17 mouse cellular contexts compared by ENCODE assay signal in genomic region chr6:54925736-54926440, GRCm38 (mm10). TPM values are rescaled to one million over a fixed set of nuclear protein-coding genes. Genes with fewer than 3 reads are reported as not detected.
A peak's percentile ranks its signal among the peaks of the same experiment; 100 is the strongest.
DNase-seq lines count a peak whose midpoint lies in the region; ATAC-seq and TF ChIP-seq lines count a peak whose summit lies in the region.
"Had no signal": no experiment of that assay in that cellular context is flagged by ENCODE, and none has a peak within 500 bp of the region (broad histone marks: within the 10 kb centered on the region; RNA-seq: fewer than 3 reads in every experiment).

No protein-coding gene starts in this region.

- TF ChIP-seq POLR2A in thymus, adult 2 months (IDR thresholded peaks at IDR 0.05; ENCODE audit: control insufficient read depth, extremely low read depth, insufficient read depth, low read length, poor library complexity): no peak

- H3K9ac ChIP-seq in hindbrain, embryonic 13.5 days: peak overlapping the region; percentile 19; the same call in 1 of the 2 replicates
- H3K9ac ChIP-seq in hindbrain, embryonic 11.5 days (ENCODE audit: low read depth, low read length): no peak overlapping the region
- H3K9ac ChIP-seq: lung, embryonic 15.5 days; midbrain, embryonic 13.5 days had no signal

- ATAC-seq in hindbrain, embryonic 13.5 days (ENCODE audit: low FRiP score): no peak
- ATAC-seq in hindbrain, embryonic 11.5 days (ENCODE audit: low FRiP score): no peak
- ATAC-seq: forebrain, embryonic 16.5 days; midbrain, embryonic 13.5 days had no signal

- intact Hi-C loops in left cerebral cortex, adult 2 months (cut with DNase I): loop anchor here (5.0 kb wide), 1 partner anchor 36 kb away; no protein-coding TSS in a partner anchor

- H3K4me2 ChIP-seq in hindbrain, embryonic 13.5 days: no peak overlapping the region
- no peak overlapping the region for H3K4me2 ChIP-seq in hindbrain, embryonic 11.5 days (replicated peaks; ENCODE audit: low read depth, low read length)
- H3K4me2 ChIP-seq: liver, embryonic 11.5 days; lung, embryonic 15.5 days; midbrain, embryonic 13.5 days had no signal

- no peaks in the 10 kb centered on the region for H3K9me3 ChIP-seq in hindbrain, embryonic 13.5 days
- no peaks in the 10 kb centered on the region for H3K9me3 ChIP-seq in hindbrain, embryonic 11.5 days (ENCODE audit: control insufficient read depth, low read length)
- peaks cover 3% of the 10 kb centered on the region for H3K9me3 ChIP-seq in megakaryocyte, embryonic 14.5 days
- H3K9me3 ChIP-seq: heart, embryonic 10.5 days; lung, embryonic 15.5 days; midbrain, embryonic 13.5 days had no signal

- 0 out of 2 replicates have a peak, but pooled peaks cover 2% of the 10 kb centered on the region for H3K27me3 ChIP-seq in hindbrain, embryonic 13.5 days
- no peaks in the 10 kb centered on the region for H3K27me3 ChIP-seq in hindbrain, embryonic 11.5 days (ENCODE audit: control insufficient read depth, insufficient read depth, low read length)
- no peaks in the 10 kb centered on the region for H3K27me3 ChIP-seq in thymus, adult 2 months (ENCODE audit: control insufficient read depth, insufficient read depth, low read length)
- H3K27me3 ChIP-seq in megakaryocyte, embryonic 14.5 days (replicated peaks): peaks cover 60% of the 10 kb centered on the region
- H3K27me3 ChIP-seq: lung, embryonic 15.5 days; midbrain, embryonic 13.5 days had no signal

- H3K36me3 ChIP-seq in hindbrain, embryonic 13.5 days: no peaks in the 10 kb centered on the region
- no peaks in the 10 kb centered on the region for H3K36me3 ChIP-seq in hindbrain, embryonic 11.5 days (ENCODE audit: control insufficient read depth, insufficient read depth, low read length)
- H3K36me3 ChIP-seq in thymus, adult 2 months (ENCODE audit: control insufficient read depth, insufficient read depth, low read length): no peaks in the 10 kb centered on the region
- peaks cover 6% of the 10 kb centered on the region for H3K36me3 ChIP-seq in megakaryocyte, embryonic 14.5 days (replicated peaks; ENCODE audit: low read length)
- H3K36me3 ChIP-seq: heart, embryonic 10.5 days; midbrain, embryonic 13.5 days had no signal

- H3K4me1 ChIP-seq in hindbrain, embryonic 13.5 days (replicated peaks): no peaks in the 10 kb centered on the region
- H3K4me1 ChIP-seq in hindbrain, embryonic 11.5 days (replicated peaks; ENCODE audit: control insufficient read depth, insufficient read depth, low read length): no peaks in the 10 kb centered on the region
- peaks cover 12% of the 10 kb centered on the region for H3K4me1 ChIP-seq in thymus, adult 2 months (replicated peaks; ENCODE audit: control insufficient read depth, insufficient read depth, low read length)
- peaks cover 31% of the 10 kb centered on the region for H3K4me1 ChIP-seq in megakaryocyte, embryonic 14.5 days
- H3K4me1 ChIP-seq: heart, embryonic 10.5 days; lung, embryonic 15.5 days; midbrain, embryonic 13.5 days had no signal

- H3K27ac ChIP-seq in hindbrain, embryonic 13.5 days: no peak overlapping the region
- H3K27ac ChIP-seq in hindbrain, embryonic 11.5 days (ENCODE audit: low read depth, low read length): no peak overlapping the region
- H3K27ac ChIP-seq in thymus, adult 2 months (ENCODE audit: control insufficient read depth, insufficient read depth, low read length): peak overlapping the region; percentile 67; the same call in 1 of the 2 replicates
- no peak overlapping the region for H3K27ac ChIP-seq in left cerebral cortex, adult 2 months
- H3K27ac ChIP-seq: heart, embryonic 10.5 days; kidney, postnatal 0 days; lung, embryonic 15.5 days; midbrain, embryonic 13.5 days had no signal

- H3K4me3 ChIP-seq in hindbrain, embryonic 13.5 days: no peak overlapping the region
- H3K4me3 ChIP-seq in hindbrain, embryonic 11.5 days (ENCODE audit: low read depth, low read length): no peak overlapping the region
- H3K4me3 ChIP-seq in thymus, adult 2 months (ENCODE audit: control insufficient read depth, insufficient read depth, low read length): no peak overlapping the region
- H3K4me3 ChIP-seq in megakaryocyte, embryonic 14.5 days (replicated peaks): peak overlapping the region; percentile 35
- H3K4me3 ChIP-seq in left cerebral cortex, adult 2 months: no peak overlapping the region
- H3K4me3 ChIP-seq: heart, embryonic 10.5 days; lung, embryonic 15.5 days; midbrain, embryonic 13.5 days had no signal

- no peak for DNase-seq in hindbrain, embryonic 11.5 days (ENCODE audit: low spot score)
- DNase-seq in thymus, adult 2 months: no peak
- DNase-seq in thymus, postnatal 36 days: no peak
- DNase-seq in left cerebral cortex, adult 2 months (ENCODE audit: extremely low spot score in 1 of 2, low spot score in 2 of 2): no peak
- DNase-seq in adrenal gland, postnatal 10 days: no peak
- DNase-seq in cerebellum, adult 9-10 months: no peak
- DNase-seq: adrenal gland, adult 8-10 months; cerebellum, adult 9-11 months; right cerebral cortex, postnatal 25 days had no signal

- no peak for TF ChIP-seq CTCF in thymus, adult 2 months (IDR thresholded peaks at IDR 0.05; ENCODE audit: borderline replicate concordance, control insufficient read depth, extremely low read depth, insufficient read depth, low read length, poor library complexity)
- TF ChIP-seq CTCF in left cerebral cortex, adult 2 months (IDR thresholded peaks at IDR 0.05): no peak

- whole genome bisulfite sequencing in hindbrain, embryonic 13.5 days: 73% methylated on average over 7 of the region's 7 CpGs
- 73% methylated on average over 7 of the region's 7 CpGs for WGBS in hindbrain, embryonic 11.5 days
- WGBS in thymus, adult 2 months: 18% methylated on average over 7 of the region's 7 CpGs

RNA-seq across cellular contexts. Expression of gene Nod1, which starts 46.5 kb away (rescaled TPM):
- polyA plus RNA-seq in hindbrain, embryonic 13.5 days (2015; fragmentation: Nextera tagmentation; extraction: Ambion mirVana): 2.4 TPM in 2 replicates
- polyA plus RNA-seq in hindbrain, embryonic 11.5 days (2014; fragmentation: Nextera tagmentation; extraction: Ambion mirVana): 1.8 and 2.4 TPM in 2 replicates
- 13.5 and 18.3 TPM in 2 replicates for polyA plus RNA-seq in thymus, adult 2 months (2012; rRNA removed)
- 1.5 TPM in 1 of 2 replicates, not detected in the other for polyA plus RNA-seq in megakaryocyte, embryonic 14.5 days (2012; ENCODE audit: insufficient read depth, low replicate concordance)
- total RNA-seq in left cerebral cortex, adult 2 months (2021): 1 to 10 TPM; 3.4 to 4.3 TPM
- total RNA-seq in adrenal gland, postnatal 10 days (2021): 10 to 100 TPM in 1 of 2 experiments, 1 to 10 TPM in 1; 8.9 to 13.7 TPM
